Mouse (Mus musculus) embryonic fibroblast, embryonic 13.5 days (primary cell): ENCODE data around the gene Ctps. TPM values are rescaled to one million over a fixed set of nuclear protein-coding genes. Genes with fewer than 3 reads are reported as not detected.

Source experiments
- H3K27ac ChIP-seq: 2 replicates; pipeline ENCODE4 v1.5.1; 2012; ENCODE audit warnings: low read length, control low read depth, inconsistent platforms; ENCODE audit not compliant: insufficient read depth
- H3K4me1 ChIP-seq: 2 replicates; pipeline ENCODE4 v1.6.1; 2011; ENCODE audit warnings: low read length; ENCODE audit not compliant: control insufficient read depth, insufficient read depth
- H3K4me3 ChIP-seq: 2 replicates; pipeline ENCODE4 v1.5.1; 2011; ENCODE audit warnings: mild to moderate bottlenecking, control low read depth, low read length; ENCODE audit not compliant: insufficient read depth
- CTCF ChIP-seq: IDR thresholded peaks from 2 replicates; pipeline ENCODE4 v1.5.1; 2011; ENCODE audit warnings: mild to moderate bottlenecking, control low read depth, low read length, moderate library complexity, borderline replicate concordance; ENCODE audit not compliant: insufficient read depth
- POLR2A ChIP-seq: IDR thresholded peaks from 2 replicates; pipeline ENCODE4 v1.6.1; 2011; ENCODE audit warnings: low read depth, mild to moderate bottlenecking, control low read depth, low read length, moderate library complexity
- polyA plus RNA-seq: library from polyadenylated mRNA; stranded (reverse); fragments of >200 nt; gene quantifications from 2 replicates; pipeline ENCODE4 v1.2.4, GENCODE M21; 2011; ENCODE audit warnings: low read depth; ENCODE audit not compliant: missing spikeins, insufficient read length

Ctps gene
- polyA plus RNA-seq, 1 experiment: 95.9 TPM

DNA sequence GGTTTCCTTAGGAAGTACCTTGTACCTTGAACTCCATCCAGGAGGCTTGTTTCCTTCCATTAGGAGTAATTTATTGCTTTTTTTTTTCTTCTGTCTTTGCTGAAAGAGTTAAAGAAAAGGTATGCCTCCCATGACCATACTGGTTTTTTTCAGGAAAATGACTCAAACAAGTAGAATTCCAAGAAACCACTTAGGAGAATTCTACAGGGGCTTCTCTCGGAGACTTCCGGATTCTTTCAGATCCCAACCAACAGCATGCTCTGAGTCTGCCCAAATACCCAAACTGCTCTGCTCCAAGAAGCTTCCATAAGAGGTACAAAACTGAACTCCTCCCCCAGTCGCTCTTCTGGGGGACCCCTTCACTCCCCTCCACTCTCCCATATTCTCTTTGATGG, 991 bp upstream of the Ctps start:
- Histone ChIP-seq H3K4me3 (peak overlapping the region; percentile 62; the same call in 1 of the 2 replicates), H3K4me1 (peaks cover 6% of the 10 kb centered on the region), H3K27ac (peak overlapping the region; percentile 100)
- TF ChIP-seq POLR2A: no peak
- TF ChIP-seq CTCF: no peak

DNA sequence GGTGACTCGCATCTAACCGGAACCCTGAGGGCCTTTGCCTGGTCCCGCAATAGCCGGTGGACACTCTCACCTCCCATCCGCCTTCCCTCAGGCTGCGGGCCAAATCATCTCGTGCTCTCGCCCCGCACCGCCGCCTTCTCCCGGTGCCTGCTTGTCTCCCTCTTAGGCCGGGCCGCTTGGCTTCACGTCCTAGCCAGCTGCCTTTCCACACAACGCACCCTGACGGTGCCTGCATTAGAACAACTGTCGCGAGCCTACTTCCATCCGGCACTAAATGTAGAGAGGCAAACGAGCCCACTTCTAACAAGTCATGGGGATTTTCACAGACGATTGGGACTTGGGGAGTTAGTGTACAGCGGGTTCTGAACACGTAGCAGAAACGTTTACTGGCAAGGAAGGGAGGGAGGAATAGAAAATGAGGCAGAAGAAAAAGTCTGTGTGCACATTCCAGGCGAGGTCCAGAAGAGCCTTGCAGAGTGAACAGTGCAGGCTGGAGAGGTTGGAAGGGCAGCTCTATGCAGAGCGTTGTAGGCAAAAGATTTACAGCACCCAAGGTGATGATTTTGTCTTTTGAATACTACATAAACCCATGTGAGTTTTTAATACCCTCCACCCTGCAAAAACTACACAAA, 478 bp upstream of the Ctps start:
- 0 out of 2 replicates have a peak, but pooled peaks have one; percentile 48 for TF ChIP-seq POLR2A
- no peak for TF ChIP-seq CTCF
- Histone ChIP-seq H3K27ac (peak overlapping the region; percentile 100), H3K4me3 (peak overlapping the region; percentile 62), H3K4me1 (peaks cover 7% of the 10 kb centered on the region)

DNA sequence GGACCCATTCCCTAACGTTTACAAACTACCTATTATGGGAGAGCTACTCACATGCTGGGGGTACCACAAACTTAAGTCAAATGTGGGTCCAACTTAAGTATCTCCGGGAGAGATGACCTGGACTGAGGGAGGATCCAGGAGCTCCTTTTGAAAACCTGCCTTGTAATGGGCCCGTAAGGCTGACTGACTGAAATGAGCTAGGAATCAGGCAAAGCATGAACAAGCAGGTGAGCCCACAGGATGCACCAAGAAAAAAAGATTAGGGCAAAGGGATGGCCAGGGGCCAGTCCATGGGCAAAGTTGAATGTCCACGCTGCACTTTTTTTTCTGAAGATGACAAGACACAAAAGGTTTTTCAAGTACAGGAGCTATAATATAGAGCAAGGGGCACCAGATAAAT, 1.1 kb downstream of the Ctps start:
- Histone ChIP-seq H3K27ac (peak overlapping the region; percentile 99), H3K4me3 (peak overlapping the region; percentile 89), H3K4me1 (peaks cover 8% of the 10 kb centered on the region)
- TF ChIP-seq CTCF (no peak), POLR2A (no peak)

DNA sequence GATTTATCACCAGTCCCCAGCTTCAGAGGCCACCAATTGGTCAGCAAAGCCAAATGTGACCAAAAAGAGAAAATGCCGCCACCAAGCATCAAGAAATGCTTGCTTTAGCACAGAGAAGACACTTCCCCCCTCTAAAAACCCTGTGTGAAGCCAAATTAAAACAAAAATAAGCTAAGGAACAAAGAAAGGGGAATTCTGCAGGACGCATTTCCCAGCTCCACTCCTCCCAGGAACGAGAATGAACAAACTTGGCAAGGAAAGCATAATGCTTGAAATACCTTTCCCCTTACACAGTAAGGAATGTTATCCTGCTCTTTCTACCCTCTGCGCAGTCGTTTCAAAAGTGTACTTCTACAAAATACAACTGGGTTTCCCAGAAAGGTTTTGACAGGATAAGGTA, 2.1 kb downstream of the Ctps start:
- TF ChIP-seq POLR2A: 0 out of 2 replicates have a peak, but pooled peaks have one; percentile 27
- TF ChIP-seq CTCF: no peak
- Histone ChIP-seq H3K27ac (peak overlapping the region; percentile 99), H3K4me3 (peak overlapping the region; percentile 56), H3K4me1 (peaks cover 8% of the 10 kb centered on the region)

DNA sequence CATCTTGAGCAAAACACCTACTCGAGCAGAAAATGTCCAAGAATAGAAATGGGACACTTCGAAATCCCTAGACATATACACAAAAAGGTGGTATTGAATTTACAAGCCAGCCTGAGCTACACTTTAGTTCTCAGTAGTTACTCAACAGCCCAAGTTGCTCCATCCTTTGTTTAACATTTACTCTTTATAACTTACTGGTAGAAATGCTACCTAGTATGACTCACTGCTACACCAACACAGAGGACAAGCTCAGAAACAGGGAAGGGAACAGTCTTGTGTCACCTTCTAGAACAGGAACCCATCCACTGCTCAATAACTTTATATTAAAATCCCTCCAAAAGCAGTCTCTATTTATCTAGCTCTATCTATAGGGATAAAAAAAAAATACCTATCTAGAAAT, 4.3 kb downstream of the Ctps start:
- H3K27ac ChIP-seq: no peak overlapping the region
- TF ChIP-seq CTCF (no peak), POLR2A (no peak)
- H3K4me3 ChIP-seq: no peak overlapping the region
- H3K4me1 ChIP-seq: peaks cover 3% of the 10 kb centered on the region; the same call in 1 of the 2 replicates

DNA sequence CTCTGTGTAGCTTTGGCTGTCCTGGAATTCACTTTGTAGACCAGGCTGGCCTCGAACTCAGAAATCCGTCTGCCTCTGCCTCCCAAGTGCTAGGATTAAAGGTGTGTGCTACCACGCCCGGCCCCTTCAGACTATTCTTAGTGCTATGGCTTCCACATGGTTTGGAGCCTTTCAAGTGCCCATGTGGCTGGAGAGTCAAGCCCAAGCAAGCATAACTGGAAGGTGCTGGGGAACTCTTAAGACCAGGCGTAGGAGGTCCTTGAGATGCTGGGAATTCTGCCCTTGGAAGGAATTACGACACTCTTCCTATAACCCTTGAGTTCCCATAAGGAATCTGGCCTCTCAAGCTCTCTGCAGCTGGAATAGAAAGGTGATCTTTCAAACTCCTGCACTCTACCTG, 13.5 kb downstream of the Ctps start:
- TF ChIP-seq CTCF: no peak
- TF ChIP-seq POLR2A: no peak
- no peaks in the 10 kb centered on the region for H3K4me1 ChIP-seq
- no peak overlapping the region for H3K4me3 ChIP-seq
- no peak overlapping the region for H3K27ac ChIP-seq

DNA sequence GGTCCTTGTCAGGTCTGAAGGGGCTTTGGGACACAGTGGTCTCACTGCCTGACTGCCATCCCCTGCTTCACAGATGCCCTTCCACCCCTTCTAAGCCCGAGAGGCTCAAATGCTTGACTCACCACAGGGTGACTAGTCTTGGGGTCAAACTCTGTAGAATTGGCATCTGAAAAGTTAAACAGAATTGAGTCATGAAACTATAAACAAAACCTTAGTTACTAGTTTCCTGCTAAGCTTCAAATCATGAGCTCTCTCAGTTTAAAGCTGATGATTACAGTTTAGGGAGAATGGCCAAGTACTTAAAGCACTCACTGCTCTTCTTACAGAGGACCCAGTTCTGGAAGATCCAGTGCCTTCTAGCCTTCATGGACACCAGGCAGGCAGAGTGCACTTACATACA, 25.2 kb downstream of the Ctps start:
- Histone ChIP-seq H3K27ac (peak overlapping the region; percentile 79; the same call in 1 of the 2 replicates), H3K4me3 (no peak overlapping the region), H3K4me1 (0 out of 2 replicates have a peak, but pooled peaks cover 2% of the 10 kb centered on the region)
- TF ChIP-seq CTCF (no peak), POLR2A (no peak)

DNA sequence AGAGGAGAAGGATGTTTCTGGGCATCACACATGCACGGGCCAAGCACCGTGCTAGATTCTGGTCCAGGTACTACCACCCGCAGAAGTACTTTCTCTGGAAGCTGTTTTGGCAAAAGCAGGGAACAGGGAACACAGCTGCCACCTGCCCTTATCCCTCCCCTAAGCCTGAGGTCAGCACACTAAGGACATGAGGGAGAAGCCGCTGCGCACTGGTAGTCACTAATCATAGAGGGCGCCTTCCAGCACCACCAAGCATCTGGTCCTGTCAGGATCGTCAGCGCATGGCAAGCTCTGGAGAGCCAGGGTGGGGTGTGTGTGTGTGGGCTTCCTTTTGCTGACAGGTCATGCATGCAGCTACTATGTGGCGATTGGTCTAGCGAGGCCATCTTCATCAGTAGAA, 31.4 kb downstream of the Ctps start:
- no peak for TF ChIP-seq CTCF
- no peak for TF ChIP-seq POLR2A
- Histone ChIP-seq H3K27ac (no peak overlapping the region), H3K4me3 (no peak overlapping the region)

DNA sequence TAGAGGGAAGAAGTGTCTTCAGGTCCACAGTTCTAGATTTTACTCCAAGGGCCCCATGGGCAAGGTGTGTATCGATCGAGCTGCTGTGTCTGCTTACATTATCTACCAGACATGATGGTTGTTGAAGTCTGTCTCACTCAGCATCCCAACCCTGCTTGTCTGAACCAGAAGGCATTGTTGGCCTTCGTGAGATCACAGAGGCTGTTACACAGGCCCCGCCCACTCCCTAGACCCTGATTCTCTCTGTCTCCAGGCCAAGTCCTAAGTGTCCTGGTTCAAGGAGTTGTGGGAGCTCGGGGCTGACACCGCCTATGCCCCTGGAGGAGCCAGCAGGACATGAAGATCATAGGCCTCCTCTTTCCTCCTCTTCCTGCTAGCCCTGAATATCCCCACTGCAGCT, 38.1 kb downstream of the Ctps start, which contains the start of gene Slfnl1:
Gene Slfnl1 (plus strand): TSS at position 246 of the 400 bp plus-strand sequence.
- H3K4me3 ChIP-seq: no peak within 1 kb of the TSS
- no peak within 1 kb of the TSS for H3K27ac ChIP-seq
- H3K4me1 ChIP-seq: no peaks in the 10 kb centered on the region
- TF ChIP-seq CTCF (no peak), POLR2A (no peak)

More for the DNA sequence above, 31.4 kb downstream of the Ctps start:
- no peaks in the 10 kb centered on the region for H3K4me1 ChIP-seq

DNA sequence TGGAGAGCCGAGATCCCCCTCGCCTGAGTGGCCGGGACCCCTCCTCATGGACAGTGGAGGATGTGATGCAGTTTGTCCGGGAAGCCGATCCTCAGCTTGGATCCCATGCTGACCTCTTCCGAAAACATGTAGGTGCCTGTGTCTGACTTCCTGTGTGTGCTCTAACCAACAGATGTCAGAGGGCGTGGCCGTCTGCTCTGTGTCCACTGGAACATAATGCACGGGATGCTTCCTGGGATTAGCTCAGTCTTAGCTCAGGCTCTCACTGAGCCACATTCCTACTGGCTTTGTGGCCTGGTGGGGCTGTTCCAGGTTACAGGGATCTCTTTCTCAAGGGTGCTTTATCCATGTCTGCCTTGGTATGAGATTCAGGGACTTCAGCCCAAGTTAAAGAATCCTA, 41.9 kb downstream of the Ctps start:
- no peak for TF ChIP-seq CTCF
- no peak for TF ChIP-seq POLR2A
- no peaks in the 10 kb centered on the region for H3K4me1 ChIP-seq

DNA sequence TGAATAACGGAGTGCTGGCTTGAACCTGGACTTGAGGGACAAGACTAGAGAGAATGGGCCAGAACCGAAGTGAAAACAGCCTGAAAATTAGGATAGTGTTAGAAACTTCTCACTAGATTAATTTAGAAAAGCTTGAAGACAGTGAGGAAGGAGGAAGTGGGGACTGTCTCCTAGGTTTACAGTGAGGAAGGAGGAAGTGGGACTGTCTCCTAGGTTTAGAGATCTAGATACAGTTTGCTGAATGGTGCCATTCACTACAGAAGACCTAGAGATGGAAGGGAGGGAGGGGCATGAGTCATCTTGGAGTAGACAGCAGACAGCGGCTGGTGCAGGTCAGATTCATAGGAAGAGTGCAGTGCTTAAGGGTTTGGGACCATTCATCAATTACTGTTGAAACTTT, 47.0 kb downstream of the Ctps start:
- TF ChIP-seq POLR2A: no peak
- TF ChIP-seq CTCF: no peak
- no peak overlapping the region for H3K4me3 ChIP-seq
- 0 out of 2 replicates have a peak, but pooled peaks cover 4% of the 10 kb centered on the region for H3K4me1 ChIP-seq
- no peak overlapping the region for H3K27ac ChIP-seq

More for the DNA sequence above, 41.9 kb downstream of the Ctps start:
- H3K27ac ChIP-seq: no peak overlapping the region
- no peak overlapping the region for H3K4me3 ChIP-seq
